Mouse (Mus musculus) WW6 (cell line): Measurements from ENCODE around the gene Stx3.

ENCODE experiments used
- DNase-seq: peaks from one replicate; pipeline ENCODE4 v3.0.0-alpha.2; 2013; ENCODE audit warnings: low read depth, low spot score

Stx3 gene

GRCm38 (mm10) chr19:11807822-11808221, 11.4 kb downstream of the Stx3 start:
- DNase-seq = no peak

GRCm38 (mm10) chr19:11807251-11807650, 12.0 kb downstream of the Stx3 start:
- no peak for DNase-seq

GRCm38 (mm10) chr19:11804423-11804822, 14.8 kb downstream of the Stx3 start:
- DNase-seq = no peak

- DNase-seq = no peak
Observed at GRCm38 (mm10) chr19:11800531-11801315, 18.5 kb downstream of the Stx3 start.

- DNase-seq = no peak
Observed at GRCm38 (mm10) chr19:11794447-11794846, 24.8 kb downstream of the Stx3 start.

GRCm38 (mm10) chr19:11793741-11794359, 25.4 kb downstream of the Stx3 start:
- no peak for DNase-seq

GRCm38 (mm10) chr19:11791825-11792224, 27.4 kb downstream of the Stx3 start:
- no peak for DNase-seq

GRCm38 (mm10) chr19:11788876-11789275, 30.3 kb downstream of the Stx3 start:
- DNase-seq = no peak

- no peak for DNase-seq
Observed at GRCm38 (mm10) chr19:11787826-11788225, 31.4 kb downstream of the Stx3 start.

- no peak for DNase-seq
Observed at GRCm38 (mm10) chr19:11785409-11786154, 33.6 kb downstream of the Stx3 start.

GRCm38 (mm10) chr19:11777191-11777865, 41.9 kb downstream of the Stx3 start:
- DNase-seq = no peak

- peak; percentile 83 for DNase-seq
Observed at GRCm38 (mm10) chr19:11770205-11770892, 48.9 kb downstream of the Stx3 start, which contains the start of gene Mrpl16. Gene Mrpl16 (plus strand): TSS chr19:11770391.

GRCm38 (mm10) chr19:11769257-11769920, 49.8 kb downstream of the Stx3 start:
- DNase-seq = no peak

GRCm38 (mm10) chr19:11768163-11768562, 51.0 kb downstream of the Stx3 start:
- DNase-seq = no peak

GRCm38 (mm10) chr19:11766413-11766812, 52.8 kb downstream of the Stx3 start:
- DNase-seq = no peak

GRCm38 (mm10) chr19:11765059-11765458, 54.1 kb downstream of the Stx3 start:
- no peak for DNase-seq

- DNase-seq = no peak
Observed at GRCm38 (mm10) chr19:11747298-11747697, 71.9 kb downstream of the Stx3 start, which contains the start of gene Gif. Gene Gif (plus strand): TSS chr19:11747554.

- DNase-seq = no peak
Observed at GRCm38 (mm10) chr19:11745680-11746079, 73.5 kb downstream of the Stx3 start.

- DNase-seq = no peak
Observed at GRCm38 (mm10) chr19:11736455-11736854, 82.7 kb downstream of the Stx3 start.

GRCm38 (mm10) chr19:11730278-11730677, 88.9 kb downstream of the Stx3 start:
- DNase-seq = no peak

- no peak for DNase-seq
Observed at GRCm38 (mm10) chr19:11727304-11727703, 91.9 kb downstream of the Stx3 start.
